Mouse (Mus musculus): ENCODE data around the gene S1pr5.

- TF ChIP-seq CTCF (conservative IDR thresholded peaks at IDR 0.05 in 1 of 2, IDR thresholded peaks at IDR 0.05 in 1 of 2; ENCODE audit: low read depth in 2 of 2, low read length in 2 of 2) (no peak), POLR2A (IDR thresholded peaks at IDR 0.05; ENCODE audit: low read depth, low read length) (no peak), MAFK (IDR thresholded peaks at IDR 0.05; ENCODE audit: insufficient replicate concordance, low read length) (no peak), ETS1 (conservative IDR thresholded peaks at IDR 0.05; ENCODE audit: low read depth, low read length) (no peak), UBTF (IDR thresholded peaks at IDR 0.05; ENCODE audit: low read depth, low read length) (no peak), EP300 (IDR thresholded peaks at IDR 0.05; ENCODE audit: low read length) (no peak), RAD21 (IDR thresholded peaks at IDR 0.05; ENCODE audit: low read depth, low read length) (no peak), ELF1 (IDR thresholded peaks at IDR 0.05; ENCODE audit: low read depth, low read length) (no peak), KAT2A (IDR thresholded peaks at IDR 0.05; ENCODE audit: insufficient replicate concordance, low read length) (no peak), GABPA (IDR thresholded peaks at IDR 0.05; ENCODE audit: insufficient replicate concordance, low read depth, low read length) (no peak), JUND (conservative IDR thresholded peaks at IDR 0.05; ENCODE audit: low read depth, low read length) (no peak), PAX5 (IDR thresholded peaks at IDR 0.05; ENCODE audit: low read length) (no peak), POLR2AphosphoS2 (IDR thresholded peaks at IDR 0.05; ENCODE audit: low read depth, low read length) (no peak), USF2 (conservative IDR thresholded peaks at IDR 0.05; ENCODE audit: low read depth, low read length) (no peak)
Observed at GRCm38 (mm10) chr9:21208626-21209025, 39.6 kb downstream of the S1pr5 start.

Data from CH12.LX (cell line).